Mouse (Mus musculus) kidney, embryonic 14.5 days (tissue): Measurements from ENCODE around the gene 2700049A03Rik. TPM values are rescaled to one million over a fixed set of nuclear protein-coding genes. Genes with fewer than 3 reads are reported as not detected.

ENCODE experiments used
- ATAC-seq: fragments of 200-750 bp; cut with Nextera tagmentation; 2 replicates; pipeline ENCODE4 v1.8.0; 2017; ENCODE audit warnings: moderate number of reproducible peaks, mild to moderate bottlenecking, moderate TSS enrichment, moderate library complexity; ENCODE audit not compliant: low FRiP score, low TSS enrichment
- H3K27ac ChIP-seq: fragments of 300-500 bp; sonication (generic); 2 replicates; pipeline ENCODE4 v1.5.1; 2014; ENCODE audit warnings: low read depth, mild to moderate bottlenecking, low read length, moderate library complexity, mixed read lengths
- H3K27me3 ChIP-seq: fragments of 300-500 bp; sonication (generic); 2 replicates; pipeline ENCODE4 v1.6.1; 2014; ENCODE audit warnings: mild to moderate bottlenecking, low read length; ENCODE audit not compliant: control insufficient read depth, insufficient read depth
- H3K36me3 ChIP-seq: fragments of 300-500 bp; sonication (generic); 2 replicates; pipeline ENCODE4 v1.6.1; 2014; ENCODE audit warnings: low read length, mixed read lengths; ENCODE audit not compliant: control insufficient read depth, insufficient read depth
- H3K4me1 ChIP-seq: fragments of 300-500 bp; sonication (generic); 2 replicates; pipeline ENCODE4 v1.6.1; 2014; ENCODE audit warnings: low read length, mixed read lengths; ENCODE audit not compliant: control insufficient read depth, insufficient read depth
- H3K4me2 ChIP-seq: fragments of 300-500 bp; sonication (generic); replicated peaks from 2 replicates; pipeline ENCODE4 v1.6.1; 2014; ENCODE audit warnings: low read depth, mild to moderate bottlenecking, low read length
- H3K4me3 ChIP-seq: fragments of 300-500 bp; sonication (generic); 2 replicates; pipeline ENCODE4 v1.5.1; 2014; ENCODE audit warnings: mild to moderate bottlenecking, low read length
- H3K9ac ChIP-seq: fragments of 300-500 bp; sonication (generic); 2 replicates; pipeline ENCODE4 v1.6.1; 2014; ENCODE audit warnings: low read depth, mild to moderate bottlenecking, low read length, moderate library complexity
- H3K9me3 ChIP-seq: fragments of 300-500 bp; sonication (generic); 2 replicates; pipeline ENCODE4 v1.6.1; 2016; ENCODE audit warnings: low read length; ENCODE audit not compliant: control insufficient read depth
- WGBS: fragments of 180-500 bp; shearing (Covaris S2); extraction: QIAGEN DNeasy Blood & Tissue Kit; methylation state at CpG from one replicate; pipeline ENCODE4 v1.1.7; 2014; 5-methylcytosine and 5-hydroxymethylcytosine counted together
- polyA plus RNA-seq: library from polyadenylated mRNA; unstranded; fragments of >200 nt; fragmentation: Nextera tagmentation; extraction: Ambion mirVana; gene quantifications from 2 replicates; pipeline ENCODE4 v1.2.1, GENCODE M21; 2014

The 2700049A03Rik gene
- polyA plus RNA-seq, 1 experiment from 2014 or later, result 19.8 TPM

- peak; percentile 71; the same call in 1 of the 2 replicates for ATAC-seq
- Histone ChIP-seq H3K9ac (no peak overlapping the region), H3K36me3 (peaks cover 6% of the 10 kb centered on the region; the same call in 1 of the 2 replicates), H3K4me1 (peaks cover 12% of the 10 kb centered on the region), H3K4me2 (no peak overlapping the region), H3K9me3 (no peaks in the 10 kb centered on the region), H3K4me3 (no peak overlapping the region), H3K27me3 (no peaks in the 10 kb centered on the region), H3K27ac (no peak overlapping the region)
- WGBS, result 38% methylated on average over 3 of the region's 3 CpGs
These were observed 67.7 kb downstream of the 2700049A03Rik start for GRCm38 (mm10) chr12:71204303-71204702.

- Histone ChIP-seq H3K27me3 (no peaks in the 10 kb centered on the region), H3K4me1 (0 out of 2 replicates have a peak, but pooled peaks cover 3% of the 10 kb centered on the region), H3K27ac (no peak overlapping the region), H3K4me2 (no peak overlapping the region), H3K9me3 (no peaks in the 10 kb centered on the region), H3K36me3 (peaks cover 17% of the 10 kb centered on the region; the same call in 1 of the 2 replicates), H3K4me3 (no peak overlapping the region), H3K9ac (no peak overlapping the region)
- WGBS, result 78% methylated on average over 9 of the region's 9 CpGs
- ATAC-seq, result no peak
These were observed 80.5 kb downstream of the 2700049A03Rik start for GRCm38 (mm10) chr12:71217191-71217590.

- Histone ChIP-seq H3K4me3 (no peak overlapping the region), H3K9me3 (no peaks in the 10 kb centered on the region), H3K27me3 (no peaks in the 10 kb centered on the region), H3K9ac (no peak overlapping the region), H3K4me1 (0 out of 2 replicates have a peak, but pooled peaks cover 3% of the 10 kb centered on the region), H3K27ac (no peak overlapping the region), H3K36me3 (peaks cover 17% of the 10 kb centered on the region; the same call in 1 of the 2 replicates), H3K4me2 (no peak overlapping the region)
- WGBS, result 76% methylated on average over 6 of the region's 6 CpGs
- peak; percentile 39; the same call in 1 of the 2 replicates for ATAC-seq
These were observed 81.3 kb downstream of the 2700049A03Rik start for GRCm38 (mm10) chr12:71217866-71218522.

- no peak for ATAC-seq
- WGBS, result 95% methylated on average over 6 of the region's 6 CpGs
- Histone ChIP-seq H3K9me3 (no peaks in the 10 kb centered on the region), H3K9ac (no peak overlapping the region), H3K27ac (no peak overlapping the region), H3K4me1 (0 out of 2 replicates have a peak, but pooled peaks cover 3% of the 10 kb centered on the region), H3K36me3 (peaks cover 10% of the 10 kb centered on the region; the same call in 1 of the 2 replicates), H3K4me2 (no peak overlapping the region), H3K27me3 (no peaks in the 10 kb centered on the region), H3K4me3 (no peak overlapping the region)
These were observed 86.1 kb downstream of the 2700049A03Rik start for GRCm38 (mm10) chr12:71222761-71223160.

GRCm38 (mm10) chr12:71227769-71228168 is 91.1 kb downstream of the 2700049A03Rik start:
- Histone ChIP-seq H3K27me3 (no peaks in the 10 kb centered on the region), H3K4me3 (no peak overlapping the region), H3K36me3 (0 out of 2 replicates have a peak, but pooled peaks cover 2% of the 10 kb centered on the region), H3K9ac (no peak overlapping the region), H3K27ac (no peak overlapping the region), H3K4me1 (0 out of 2 replicates have a peak, but pooled peaks cover 3% of the 10 kb centered on the region), H3K4me2 (no peak overlapping the region), H3K9me3 (no peaks in the 10 kb centered on the region)
- 35% methylated on average over 4 of the region's 4 CpGs for WGBS
- ATAC-seq, result no peak

GRCm38 (mm10) chr12:71228925-71229649 is 92.4 kb downstream of the 2700049A03Rik start:
- Histone ChIP-seq H3K4me3 (no peak overlapping the region), H3K27ac (no peak overlapping the region), H3K4me2 (no peak overlapping the region), H3K27me3 (no peaks in the 10 kb centered on the region), H3K9me3 (no peaks in the 10 kb centered on the region), H3K9ac (no peak overlapping the region), H3K36me3 (0 out of 2 replicates have a peak, but pooled peaks cover 2% of the 10 kb centered on the region), H3K4me1 (0 out of 2 replicates have a peak, but pooled peaks cover 3% of the 10 kb centered on the region)
- no peak for ATAC-seq
- 52% methylated on average over 10 of the region's 10 CpGs for WGBS

GRCm38 (mm10) chr12:71231561-71231960 is 94.9 kb downstream of the 2700049A03Rik start:
- H3K4me2 ChIP-seq, result no peak overlapping the region
- H3K27ac ChIP-seq, result no peak overlapping the region
- no peak overlapping the region for H3K9ac ChIP-seq
- H3K4me1 ChIP-seq, result 0 out of 2 replicates have a peak, but pooled peaks cover 3% of the 10 kb centered on the region
- H3K36me3 ChIP-seq, result 0 out of 2 replicates have a peak, but pooled peaks cover 2% of the 10 kb centered on the region
- no peaks in the 10 kb centered on the region for H3K27me3 ChIP-seq
- H3K9me3 ChIP-seq, result no peaks in the 10 kb centered on the region
- H3K4me3 ChIP-seq, result no peak overlapping the region
- no peak for ATAC-seq
- 76% methylated on average over 9 of the region's 9 CpGs for WGBS

- H3K4me3 ChIP-seq, result no peak overlapping the region
- 0 out of 2 replicates have a peak, but pooled peaks cover 2% of the 10 kb centered on the region for H3K36me3 ChIP-seq
- H3K9ac ChIP-seq, result no peak overlapping the region
- H3K4me1 ChIP-seq, result 0 out of 2 replicates have a peak, but pooled peaks cover 1% of the 10 kb centered on the region
- 78% methylated on average over 5 of the region's 5 CpGs for WGBS
- no peak overlapping the region for H3K27ac ChIP-seq
- H3K27me3 ChIP-seq, result no peaks in the 10 kb centered on the region
- H3K9me3 ChIP-seq, result no peaks in the 10 kb centered on the region
- no peak for ATAC-seq
- no peak overlapping the region for H3K4me2 ChIP-seq
These were observed 96.8 kb downstream of the 2700049A03Rik start for GRCm38 (mm10) chr12:71233426-71233825.

GRCm38 (mm10) chr12:71237074-71237473 is 100.4 kb downstream of the 2700049A03Rik start:
- WGBS, result 84% methylated on average over 4 of the region's 4 CpGs
- no peak overlapping the region for H3K4me3 ChIP-seq
- no peaks in the 10 kb centered on the region for H3K27me3 ChIP-seq
- H3K4me2 ChIP-seq, result no peak overlapping the region
- H3K9me3 ChIP-seq, result peaks cover 7% of the 10 kb centered on the region
- no peaks in the 10 kb centered on the region for H3K4me1 ChIP-seq
- no peak for ATAC-seq
- H3K27ac ChIP-seq, result no peak overlapping the region
- no peak overlapping the region for H3K9ac ChIP-seq
- peaks cover 4% of the 10 kb centered on the region for H3K36me3 ChIP-seq
